Mouse (Mus musculus): Measurements from ENCODE around the gene Acss1. TPM values are rescaled to one million over a fixed set of nuclear protein-coding genes. Genes with fewer than 3 reads are reported as not detected.

Acss1 gene
- polyA plus RNA-seq, 1 experiment from 2014 or later = 8.0 TPM

GRCm38 (mm10) chr2:150600263-150600662 is 68.0 kb downstream of the Acss1 start:
- Histone ChIP-seq H3K9ac (no peak overlapping the region), H3K4me1 (no peaks in the 10 kb centered on the region), H3K27me3 (no peaks in the 10 kb centered on the region), H3K27ac (replicated peaks) (no peak overlapping the region), H3K36me3 (no peaks in the 10 kb centered on the region), H3K4me2 (replicated peaks) (no peak overlapping the region), H3K4me3 (replicated peaks) (no peak overlapping the region), H3K9me3 (replicated peaks) (no peaks in the 10 kb centered on the region)
- 93% methylated on average over 2 of the region's 2 CpGs for WGBS
- no peak for ATAC-seq (ENCODE audit: insufficient number of reproducible peaks, low FRiP score, low TSS enrichment, low read depth)

DNA sequence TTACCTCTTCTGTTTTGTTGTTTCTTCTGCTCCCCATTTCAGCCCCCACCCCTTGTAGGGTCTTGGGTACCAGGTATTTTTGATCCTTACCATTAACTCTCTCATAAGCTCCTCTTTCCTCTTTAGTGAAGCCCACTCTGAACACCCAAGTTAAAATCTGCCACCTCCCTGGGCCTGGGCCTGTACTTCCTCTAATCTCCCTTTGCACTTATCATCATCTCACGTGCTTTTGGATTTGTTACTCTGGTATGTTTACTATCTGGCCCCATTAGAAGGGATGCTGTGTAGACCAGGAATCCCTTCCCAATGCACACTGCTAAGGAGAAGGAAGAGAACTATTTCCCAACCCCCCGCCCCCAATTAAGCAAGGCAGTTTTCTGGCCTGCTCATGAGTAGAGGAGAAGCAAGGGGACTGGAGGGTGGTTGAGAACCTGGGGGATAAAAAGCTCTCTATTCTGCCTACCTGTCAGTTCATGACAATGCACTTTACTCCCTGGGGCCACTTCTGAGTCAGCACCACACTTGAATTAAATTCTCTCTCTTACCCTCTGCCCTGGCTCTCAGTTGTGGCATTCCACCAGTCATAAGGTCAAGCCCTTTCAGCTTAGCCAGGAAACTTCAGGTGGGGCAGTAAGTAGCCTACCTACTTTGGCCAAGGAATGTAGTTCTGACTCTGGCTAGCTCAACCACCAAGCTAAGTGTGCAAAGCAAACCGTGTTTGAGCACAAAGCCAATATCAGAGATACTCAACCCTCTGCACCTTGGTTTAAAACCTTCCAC is 72.7 kb downstream of the Acss1 start:
- H3K9ac ChIP-seq = no peak overlapping the region
- peaks cover 19% of the 10 kb centered on the region for H3K36me3 ChIP-seq
- no peak for ATAC-seq (ENCODE audit: insufficient number of reproducible peaks, low FRiP score, low TSS enrichment, low read depth)
- H3K4me2 ChIP-seq (replicated peaks) = no peak overlapping the region
- no peak overlapping the region for H3K27ac ChIP-seq (replicated peaks)
- no peak overlapping the region for H3K4me3 ChIP-seq (replicated peaks)
- WGBS = 89% methylated on average over 3 of the region's 3 CpGs
- H3K9me3 ChIP-seq (replicated peaks) = no peaks in the 10 kb centered on the region
- H3K4me1 ChIP-seq = no peaks in the 10 kb centered on the region
- H3K27me3 ChIP-seq = no peaks in the 10 kb centered on the region

DNA sequence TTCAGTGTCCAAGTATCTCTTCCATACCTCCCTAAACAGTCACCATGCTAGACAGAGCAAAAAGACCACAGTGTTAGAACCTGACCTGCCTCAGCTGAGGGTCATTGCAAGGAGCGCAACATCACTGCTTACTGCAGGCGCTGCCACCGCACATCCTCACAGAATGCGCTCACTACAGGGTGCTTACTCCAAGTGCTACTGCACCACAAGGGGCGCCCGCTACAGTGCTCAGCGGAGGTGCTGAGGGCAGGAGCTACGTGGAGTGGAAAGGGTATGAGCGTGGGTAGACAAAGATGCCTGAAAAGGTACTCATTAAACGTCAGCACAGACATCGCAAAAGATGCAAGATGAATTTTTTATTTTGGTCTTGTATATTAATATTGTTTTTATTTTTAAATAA is 79.2 kb downstream of the Acss1 start:
- no peak overlapping the region for H3K27ac ChIP-seq (replicated peaks)
- no peak overlapping the region for H3K9ac ChIP-seq
- no peak for ATAC-seq (ENCODE audit: insufficient number of reproducible peaks, low FRiP score, low TSS enrichment, low read depth)
- no peak overlapping the region for H3K4me3 ChIP-seq (replicated peaks)
- 80% methylated on average over 11 of the region's 11 CpGs for WGBS
- no peaks in the 10 kb centered on the region for H3K4me1 ChIP-seq
- H3K4me2 ChIP-seq (replicated peaks) = no peak overlapping the region
- H3K9me3 ChIP-seq (replicated peaks) = no peaks in the 10 kb centered on the region
- no peaks in the 10 kb centered on the region for H3K27me3 ChIP-seq
- H3K36me3 ChIP-seq = peaks cover 58% of the 10 kb centered on the region

DNA sequence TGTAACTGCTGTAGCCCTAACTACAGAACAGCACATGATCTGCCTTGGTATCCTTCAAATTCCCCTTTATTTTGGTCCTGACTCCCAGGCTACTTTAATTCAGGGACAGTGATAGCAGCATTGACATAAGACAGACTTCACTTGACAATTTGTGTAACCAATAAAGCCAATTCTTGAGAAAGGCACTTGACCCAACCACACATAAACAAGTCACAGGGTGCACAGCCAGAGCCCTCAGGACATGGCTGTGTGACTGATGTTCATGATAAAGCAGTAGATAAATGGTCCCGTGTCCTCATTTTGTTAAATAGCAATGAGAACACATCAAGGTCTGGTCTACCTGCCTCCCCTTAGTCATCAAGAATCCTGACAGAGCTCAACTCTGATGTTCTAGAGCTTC is 88.7 kb downstream of the Acss1 start:
- Histone ChIP-seq H3K4me2 (replicated peaks) (no peak overlapping the region), H3K4me1 (no peaks in the 10 kb centered on the region), H3K27ac (replicated peaks) (no peak overlapping the region), H3K9me3 (replicated peaks) (no peaks in the 10 kb centered on the region), H3K9ac (no peak overlapping the region), H3K4me3 (replicated peaks) (no peak overlapping the region), H3K27me3 (no peaks in the 10 kb centered on the region), H3K36me3 (peaks cover 16% of the 10 kb centered on the region)
- WGBS = 69% methylated on average over 1 of the region's 1 CpGs
- no peak for ATAC-seq (ENCODE audit: insufficient number of reproducible peaks, low FRiP score, low TSS enrichment, low read depth)

DNA sequence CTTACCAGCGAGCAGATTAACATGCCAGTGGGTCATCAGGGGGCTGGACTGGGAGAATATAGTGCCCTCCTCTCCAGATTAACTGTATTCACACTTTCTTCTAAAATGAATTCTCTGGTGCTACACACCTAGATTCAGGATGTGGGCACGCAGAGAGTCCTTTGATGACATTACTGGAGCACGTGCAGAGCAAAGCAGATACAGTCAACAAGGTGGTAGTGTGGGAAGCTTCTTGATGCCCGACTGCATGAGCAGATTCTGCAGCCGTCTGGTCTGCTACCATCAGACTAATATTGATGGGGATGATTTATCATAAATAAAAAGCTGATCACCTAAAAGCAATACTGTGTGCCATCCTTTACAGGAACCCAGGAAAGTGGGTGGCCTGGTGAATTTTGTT is 89.7 kb downstream of the Acss1 start:
- no peaks in the 10 kb centered on the region for H3K4me1 ChIP-seq
- no peaks in the 10 kb centered on the region for H3K9me3 ChIP-seq (replicated peaks)
- peaks cover 7% of the 10 kb centered on the region; the same call in 1 of the 2 replicates for H3K36me3 ChIP-seq
- 84% methylated on average over 5 of the region's 5 CpGs for WGBS
- no peak for ATAC-seq (ENCODE audit: insufficient number of reproducible peaks, low FRiP score, low TSS enrichment, low read depth)
- no peaks in the 10 kb centered on the region for H3K27me3 ChIP-seq
- H3K4me2 ChIP-seq (replicated peaks) = no peak overlapping the region
- no peak overlapping the region for H3K4me3 ChIP-seq (replicated peaks)
- H3K9ac ChIP-seq = no peak overlapping the region
- H3K27ac ChIP-seq (replicated peaks) = no peak overlapping the region

- no peaks in the 10 kb centered on the region for H3K27me3 ChIP-seq
- no peak for ATAC-seq (ENCODE audit: insufficient number of reproducible peaks, low FRiP score, low TSS enrichment, low read depth)
- no peak overlapping the region for H3K9ac ChIP-seq
- 86% methylated on average over 1 of the region's 1 CpGs for WGBS
- H3K9me3 ChIP-seq (replicated peaks) = no peaks in the 10 kb centered on the region
- H3K27ac ChIP-seq (replicated peaks) = no peak overlapping the region
- H3K4me3 ChIP-seq (replicated peaks) = no peak overlapping the region
- no peaks in the 10 kb centered on the region for H3K36me3 ChIP-seq
- H3K4me2 ChIP-seq (replicated peaks) = no peak overlapping the region
- no peaks in the 10 kb centered on the region for H3K4me1 ChIP-seq
These were observed 92.0 kb downstream of the Acss1 start for GRCm38 (mm10) chr2:150576256-150576655.

GRCm38 (mm10) chr2:150572463-150572862 is 95.8 kb downstream of the Acss1 start:
- Histone ChIP-seq H3K27ac (replicated peaks) (no peak overlapping the region), H3K4me3 (replicated peaks) (no peak overlapping the region), H3K36me3 (no peaks in the 10 kb centered on the region), H3K4me1 (no peaks in the 10 kb centered on the region), H3K4me2 (replicated peaks) (no peak overlapping the region), H3K9me3 (replicated peaks) (no peaks in the 10 kb centered on the region), H3K9ac (no peak overlapping the region), H3K27me3 (no peaks in the 10 kb centered on the region)
- no peak for ATAC-seq (ENCODE audit: insufficient number of reproducible peaks, low FRiP score, low TSS enrichment, low read depth)
- WGBS = 81% methylated on average over 3 of the region's 3 CpGs

GRCm38 (mm10) chr2:150570761-150571160 is 97.5 kb downstream of the Acss1 start:
- Histone ChIP-seq H3K4me2 (replicated peaks) (no peak overlapping the region), H3K4me1 (no peaks in the 10 kb centered on the region), H3K9me3 (replicated peaks) (no peaks in the 10 kb centered on the region), H3K4me3 (replicated peaks) (no peak overlapping the region), H3K27ac (replicated peaks) (no peak overlapping the region), H3K36me3 (no peaks in the 10 kb centered on the region), H3K27me3 (no peaks in the 10 kb centered on the region), H3K9ac (no peak overlapping the region)
- WGBS = 83% methylated on average over 2 of the region's 2 CpGs
- ATAC-seq (ENCODE audit: insufficient number of reproducible peaks, low FRiP score, low TSS enrichment, low read depth) = no peak

DNA sequence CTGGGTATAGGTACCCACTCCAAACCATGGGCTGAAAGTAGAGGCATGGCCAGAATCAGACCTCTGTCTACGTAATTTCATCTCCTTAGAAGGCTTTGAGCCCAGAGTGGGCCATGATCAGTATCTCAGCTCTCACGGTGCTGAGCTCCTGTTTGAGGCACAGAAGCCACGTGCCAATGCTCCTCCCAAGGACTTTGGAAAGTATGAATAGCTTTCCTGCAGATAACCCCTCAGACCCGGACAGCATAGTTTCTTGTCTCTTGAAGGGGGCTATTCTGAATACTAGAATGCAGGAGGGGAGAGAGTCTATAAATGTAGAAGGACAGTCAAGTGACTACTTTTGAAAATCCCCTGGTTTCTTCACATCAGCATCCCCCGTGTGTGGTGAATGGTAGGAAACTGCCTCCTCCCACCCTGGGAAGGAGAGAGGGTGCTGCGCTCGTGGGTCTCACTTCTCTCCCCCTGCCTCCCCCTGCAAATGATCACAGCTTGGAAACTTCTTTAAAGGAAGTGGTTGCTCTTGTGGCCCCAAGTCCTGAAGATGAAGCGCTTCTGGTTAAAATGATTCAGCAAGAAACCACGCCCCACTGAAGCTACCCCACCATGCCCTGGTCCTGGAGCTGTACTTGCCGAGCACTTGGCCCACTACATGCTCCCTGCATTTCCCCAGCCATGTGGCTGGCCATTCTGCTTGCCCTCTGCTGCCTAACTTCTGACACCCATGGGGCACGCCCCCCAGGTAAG is 98.3 kb downstream of the Acss1 start, which contains the start of gene Cst7:
Gene Cst7, plus strand, starts transcription at position 569 of the 744 bp plus-strand sequence.
- no peak within 1 kb of the TSS for H3K4me2 ChIP-seq (replicated peaks)
- H3K27me3 ChIP-seq = no peaks in the 10 kb centered on the region
- no peak for ATAC-seq (ENCODE audit: insufficient number of reproducible peaks, low FRiP score, low TSS enrichment, low read depth)
- no peaks in the 10 kb centered on the region for H3K9me3 ChIP-seq (replicated peaks)
- no peaks in the 10 kb centered on the region for H3K36me3 ChIP-seq
- 72% methylated on average over 11 of the region's 11 CpGs for WGBS
- no peak within 1 kb of the TSS for H3K4me3 ChIP-seq (replicated peaks)
- H3K9ac ChIP-seq = no peak within 1 kb of the TSS
- H3K27ac ChIP-seq (replicated peaks) = no peak within 1 kb of the TSS
- no peaks in the 10 kb centered on the region for H3K4me1 ChIP-seq

All from embryonic facial prominence, embryonic 15.5 days (tissue).